Mouse (Mus musculus) fat pad, adult 2 months (tissue): ENCODE data around the gene Gm6525.

ENCODE experiments used
- DNase-seq: peaks from one replicate; pipeline ENCODE4 v3.0.0-alpha.2; 2011; ENCODE audit warnings: low read depth, low spot score; ENCODE audit errors: extremely low read depth

Gene Gm6525

GRCm38 (mm10) chr3:84173581-84174154, at the start of gene Gm6525:
TSS of gene Gm6525 (plus strand) at chr3:84174104.
- DNase-seq, result peak; percentile 98

DNA sequence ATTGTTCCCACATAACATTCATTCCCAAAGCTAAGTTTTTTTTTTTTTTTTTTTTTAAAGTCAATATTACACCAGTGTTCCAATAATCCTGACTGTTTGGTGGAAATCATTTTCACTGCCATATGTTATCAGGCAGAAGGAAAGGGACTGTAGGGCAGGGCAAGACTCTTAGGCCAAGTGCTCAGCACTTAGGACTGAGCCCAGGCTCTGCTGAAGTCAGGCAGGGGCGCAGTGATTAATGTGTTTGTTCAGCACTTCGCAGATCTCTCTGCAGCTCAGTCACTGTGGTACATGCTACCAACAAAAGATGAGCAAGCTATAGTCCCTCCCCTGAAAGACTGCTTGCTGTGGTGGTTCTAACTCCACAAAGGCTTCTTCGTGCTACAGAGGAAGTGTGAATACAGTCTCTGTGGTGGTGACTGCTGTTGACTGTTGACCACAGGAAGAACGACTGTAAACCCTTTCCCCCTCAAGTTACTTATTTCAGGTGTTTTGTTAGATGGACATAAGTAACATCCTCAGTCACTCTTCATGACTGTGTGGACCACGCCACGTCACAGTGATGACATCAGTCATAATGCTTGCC, 48.1 kb upstream of the Gm6525 start:
- no peak for DNase-seq

- DNase-seq, result no peak
These were observed 47.2 kb upstream of the Gm6525 start for GRCm38 (mm10) chr3:84126721-84127120.

DNA sequence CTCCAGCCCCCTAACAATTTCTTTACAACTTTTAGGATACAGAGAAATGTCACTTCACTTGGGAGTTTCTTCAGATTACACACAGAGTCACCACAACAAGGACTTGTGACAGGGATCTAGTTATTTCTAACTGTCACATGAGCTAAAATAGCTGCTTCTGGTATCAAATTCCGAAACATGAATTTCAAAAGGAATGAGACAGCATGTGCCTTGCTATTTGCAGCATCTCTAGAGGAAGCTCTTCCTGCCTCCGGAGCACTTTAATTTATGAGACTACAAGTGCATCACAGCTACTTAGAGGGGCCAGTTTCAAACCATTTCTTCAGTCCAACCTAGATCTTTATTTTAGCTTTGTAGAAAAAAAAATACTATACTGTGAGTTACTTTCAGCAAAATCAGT, 46.5 kb upstream of the Gm6525 start:
- DNase-seq, result no peak

GRCm38 (mm10) chr3:84128871-84129870, 44.7 kb upstream of the Gm6525 start:
- no peak for DNase-seq

GRCm38 (mm10) chr3:84130776-84131175, 43.1 kb upstream of the Gm6525 start:
- no peak for DNase-seq

DNA sequence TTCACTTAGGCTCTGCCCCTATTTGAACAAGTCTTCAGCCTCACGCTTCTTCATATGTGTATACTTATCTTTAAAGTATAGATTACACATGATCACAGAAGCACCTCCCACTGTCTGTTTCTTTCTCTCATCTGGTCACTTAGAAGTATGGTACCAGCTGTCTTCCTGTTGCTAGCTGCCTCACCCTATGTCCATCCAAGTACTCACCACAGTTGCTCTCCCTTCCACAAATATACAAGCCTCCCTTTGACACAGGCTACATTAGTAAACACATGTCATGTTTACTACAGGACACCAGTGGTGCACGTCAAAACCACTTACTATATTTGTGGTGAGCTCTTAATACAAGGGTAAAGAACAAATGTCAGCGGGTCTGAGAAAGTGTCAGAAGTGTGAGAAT, 42.5 kb upstream of the Gm6525 start:
- no peak for DNase-seq

- no peak for DNase-seq
These were observed 38.5 kb upstream of the Gm6525 start for GRCm38 (mm10) chr3:84135387-84135786.

- DNase-seq, result no peak
These were observed 38.0 kb upstream of the Gm6525 start for GRCm38 (mm10) chr3:84135933-84136332.

DNA sequence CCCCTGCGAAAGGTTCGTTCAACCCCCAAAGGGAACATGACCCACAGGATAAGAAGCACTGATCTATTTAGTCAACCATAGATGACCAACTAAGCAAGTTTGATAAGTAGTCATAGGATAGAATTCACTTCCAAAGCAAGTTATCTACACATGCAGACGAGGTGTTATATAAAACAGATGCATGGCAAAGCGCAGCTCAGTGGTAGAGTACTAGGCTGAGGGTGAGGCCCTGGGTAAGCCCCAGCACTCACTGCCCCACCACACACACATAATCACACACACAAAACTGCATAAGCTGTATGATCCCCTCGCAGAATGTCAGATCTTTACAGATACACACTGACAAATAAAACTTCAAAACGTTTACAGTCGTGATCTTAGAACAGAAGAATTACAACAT, 37.4 kb upstream of the Gm6525 start:
- no peak for DNase-seq

- no peak for DNase-seq
These were observed 33.0 kb upstream of the Gm6525 start for GRCm38 (mm10) chr3:84140947-84141346.

- no peak for DNase-seq
These were observed 24.1 kb upstream of the Gm6525 start for GRCm38 (mm10) chr3:84149831-84150230.

- no peak for DNase-seq
These were observed 19.2 kb upstream of the Gm6525 start for GRCm38 (mm10) chr3:84154721-84155141.

- no peak for DNase-seq
These were observed 18.8 kb upstream of the Gm6525 start for GRCm38 (mm10) chr3:84155146-84155545.

DNA sequence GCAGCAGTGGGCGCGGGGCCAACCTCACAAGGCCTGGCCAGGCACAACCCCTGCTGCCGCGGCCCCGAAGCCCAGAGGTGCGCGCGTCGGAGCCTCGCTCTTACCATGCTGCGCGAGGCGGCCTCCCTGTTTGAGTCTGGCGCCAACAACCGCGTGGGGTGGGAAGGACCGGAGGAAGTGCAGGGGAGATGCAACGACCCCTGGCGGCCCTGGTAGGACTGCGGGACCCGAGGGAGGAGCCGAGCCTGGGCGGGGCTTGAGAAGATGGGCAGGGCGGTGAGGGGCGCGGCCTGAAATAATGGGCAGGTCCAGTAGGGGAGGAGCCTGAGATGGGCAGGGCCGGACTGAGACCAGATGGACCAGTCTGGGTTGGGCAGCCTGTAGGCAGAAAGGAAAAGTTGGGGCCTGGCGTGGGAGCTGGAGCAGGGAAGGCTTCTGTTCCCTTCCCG, 18.3 kb upstream of the Gm6525 start, which contains the start of gene Mnd1:
Mnd1 (minus strand) TSS at position 229 of the 449 bp plus-strand sequence.
- DNase-seq, result peak; percentile 76

GRCm38 (mm10) chr3:84156105-84156504, 17.8 kb upstream of the Gm6525 start:
- no peak for DNase-seq

DNA sequence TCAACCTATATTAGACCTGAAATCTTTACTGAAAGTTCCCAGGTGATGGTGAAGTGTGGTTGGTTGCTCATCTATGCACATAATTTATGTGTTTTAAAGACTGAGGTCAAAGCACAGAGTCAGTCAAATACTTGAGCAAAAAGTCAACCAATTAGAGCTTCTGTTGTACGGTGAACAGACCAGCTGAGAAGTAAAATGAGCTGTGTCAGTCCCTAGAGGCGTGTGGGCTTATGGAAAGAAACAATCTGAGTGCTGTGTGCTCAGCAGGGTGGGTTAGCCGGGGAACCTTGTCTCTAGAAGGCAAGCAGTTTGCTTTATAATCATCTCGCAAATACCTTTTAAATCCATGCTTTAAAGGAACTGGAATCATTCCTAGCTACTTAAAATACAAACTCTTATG, 16.9 kb upstream of the Gm6525 start:
- no peak for DNase-seq

- no peak for DNase-seq
These were observed 16.1 kb upstream of the Gm6525 start for GRCm38 (mm10) chr3:84157559-84158350.

- no peak for DNase-seq
These were observed 8.5 kb upstream of the Gm6525 start for GRCm38 (mm10) chr3:84165391-84165790.

- no peak for DNase-seq
These were observed 7.8 kb upstream of the Gm6525 start for GRCm38 (mm10) chr3:84166073-84166472.

DNA sequence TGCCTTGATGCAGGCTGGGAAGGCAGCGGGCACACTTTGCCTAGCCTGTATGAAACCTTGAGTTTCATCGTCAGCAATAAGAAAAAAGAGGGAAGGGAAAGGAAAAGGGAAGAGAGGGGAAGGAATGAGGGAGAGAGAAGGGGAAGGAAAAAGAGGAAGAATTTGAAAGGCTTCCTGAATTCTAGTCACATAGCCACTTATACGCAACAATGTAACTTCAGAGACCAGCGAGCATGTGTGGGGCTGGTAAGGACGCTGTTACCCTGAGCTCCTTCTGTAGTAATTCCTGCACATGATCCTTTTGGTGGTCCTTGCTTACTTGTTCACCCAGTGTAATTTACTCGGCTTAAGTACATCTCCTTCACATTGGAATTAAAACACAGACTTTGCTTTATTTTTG, 5.0 kb upstream of the Gm6525 start:
- no peak for DNase-seq
